Mouse (Mus musculus) intestine, embryonic 15.5 days (tissue): ENCODE measurements at regions not wholly inside any gene's neighbourhood (a gene's known extent, or its start where the extent isn't known, plus 50 kb on each side); places are given as distances from the start of the nearest gene placed in this dataset.

Experiments used
- ATAC-seq: fragments of 200-750 bp; cut with Nextera tagmentation; 2 replicates; pipeline ENCODE4 v1.8.0; 2017; ENCODE audit warnings: moderate TSS enrichment, moderate library complexity
- H3K27ac ChIP-seq: fragments of 300-500 bp; sonication (generic); 2 replicates; pipeline ENCODE4 v1.5.1; 2015; ENCODE audit warnings: mild to moderate bottlenecking, inconsistent platforms
- H3K27me3 ChIP-seq: fragments of 300-500 bp; sonication (generic); replicated peaks from 2 replicates; pipeline ENCODE4 v1.6.1; 2015; ENCODE audit warnings: inconsistent platforms
- H3K36me3 ChIP-seq: fragments of 300-500 bp; sonication (generic); 2 replicates; pipeline ENCODE4 v1.6.1; 2015; ENCODE audit warnings: inconsistent platforms
- H3K4me1 ChIP-seq: fragments of 300-500 bp; sonication (generic); replicated peaks from 2 replicates; pipeline ENCODE4 v1.6.1; 2015; ENCODE audit warnings: inconsistent platforms
- H3K4me2 ChIP-seq: fragments of 300-500 bp; sonication (generic); replicated peaks from 2 replicates; pipeline ENCODE4 v1.6.1; 2015; ENCODE audit warnings: mild to moderate bottlenecking, inconsistent platforms
- H3K4me3 ChIP-seq: fragments of 300-500 bp; sonication (generic); replicated peaks from 2 replicates; pipeline ENCODE4 v1.5.1; 2015; ENCODE audit warnings: inconsistent platforms
- H3K9ac ChIP-seq: fragments of 300-500 bp; sonication (generic); 2 replicates; pipeline ENCODE4 v1.6.1; 2015; ENCODE audit warnings: inconsistent platforms
- H3K9me3 ChIP-seq: fragments of 300-500 bp; sonication (generic); 2 replicates; pipeline ENCODE4 v1.6.1; 2016; ENCODE audit warnings: inconsistent platforms
- WGBS: fragments of 180-500 bp; shearing (Covaris S2); methylation state at CpG from one replicate; pipeline ENCODE4 v1.1.7; 2015; 5-methylcytosine and 5-hydroxymethylcytosine counted together

- Histone ChIP-seq H3K4me2 (no peak overlapping the region), H3K27ac (no peak overlapping the region), H3K4me1 (no peaks in the 10 kb centered on the region), H3K27me3 (no peaks in the 10 kb centered on the region), H3K9me3 (no peaks in the 10 kb centered on the region), H3K36me3 (no peaks in the 10 kb centered on the region), H3K4me3 (no peak overlapping the region), H3K9ac (no peak overlapping the region)
- WGBS: 84% methylated on average over 5 of the region's 5 CpGs
- no peak for ATAC-seq
These were observed 280.4 kb downstream of the Emp1 start for GRCm38 (mm10) chr6:135642711-135643110.

GRCm38 (mm10) chr6:135646177-135646576 lies 283.8 kb downstream of the Emp1 start:
- ATAC-seq: no peak
- no peak overlapping the region for H3K4me3 ChIP-seq

GRCm38 (mm10) chr6:135653002-135653401 lies 290.7 kb downstream of the Emp1 start:
- Histone ChIP-seq H3K27ac (no peak overlapping the region), H3K9me3 (no peaks in the 10 kb centered on the region), H3K27me3 (no peaks in the 10 kb centered on the region), H3K9ac (no peak overlapping the region), H3K4me3 (no peak overlapping the region), H3K4me1 (no peaks in the 10 kb centered on the region), H3K4me2 (no peak overlapping the region), H3K36me3 (no peaks in the 10 kb centered on the region)
- 76% methylated on average over 3 of the region's 3 CpGs for WGBS
- no peak for ATAC-seq

More at GRCm38 (mm10) chr6:135646177-135646576, 283.8 kb downstream of the Emp1 start:
- Histone ChIP-seq H3K4me1 (no peaks in the 10 kb centered on the region), H3K36me3 (no peaks in the 10 kb centered on the region), H3K27me3 (no peaks in the 10 kb centered on the region), H3K9me3 (no peaks in the 10 kb centered on the region), H3K9ac (no peak overlapping the region), H3K4me2 (no peak overlapping the region), H3K27ac (no peak overlapping the region)
- WGBS: 88% methylated on average over 1 of the region's 1 CpGs

- WGBS: 92% methylated on average over 3 of the region's 3 CpGs
- ATAC-seq: no peak
- Histone ChIP-seq H3K9me3 (no peaks in the 10 kb centered on the region), H3K4me2 (no peak overlapping the region), H3K27me3 (no peaks in the 10 kb centered on the region), H3K9ac (no peak overlapping the region), H3K36me3 (no peaks in the 10 kb centered on the region), H3K4me3 (no peak overlapping the region), H3K27ac (no peak overlapping the region), H3K4me1 (no peaks in the 10 kb centered on the region)
These were observed 300.0 kb downstream of the Emp1 start for GRCm38 (mm10) chr6:135662386-135662785.

GRCm38 (mm10) chr6:135662801-135663537 lies 300.6 kb downstream of the Emp1 start:
- H3K36me3 ChIP-seq: no peaks in the 10 kb centered on the region
- H3K9me3 ChIP-seq: no peaks in the 10 kb centered on the region
- H3K4me3 ChIP-seq: no peak overlapping the region
- no peak for ATAC-seq
- H3K27ac ChIP-seq: no peak overlapping the region
- H3K27me3 ChIP-seq: no peaks in the 10 kb centered on the region
- no peak overlapping the region for H3K4me2 ChIP-seq
- 82% methylated on average over 4 of the region's 4 CpGs for WGBS
- H3K9ac ChIP-seq: no peak overlapping the region
- H3K4me1 ChIP-seq: no peaks in the 10 kb centered on the region
